Mouse (Mus musculus) layer of hippocampus, postnatal 25 days (tissue): ENCODE data around the gene Emb. TPM values are rescaled to one million over a fixed set of nuclear protein-coding genes. Genes with fewer than 3 reads are reported as not detected.

Experiments
- DNase-seq, 2 experiments: peaks; one replicate each; pipeline ENCODE4 v3.0.0; 2022; ENCODE audit warnings: mixed read lengths in 2 of 2, low spot score in 1 of 2; ENCODE audit errors: extremely low spot score in 1 of 2
- total RNA-seq, 2 experiments: library from RNA; stranded (reverse); gene quantifications; 2 replicates each; pipeline ENCODE4 v1.2.3; 2021

Gene Emb
- total RNA-seq, 2 experiments from 2014 or later: 29.8 to 31.2 TPM

DNA sequence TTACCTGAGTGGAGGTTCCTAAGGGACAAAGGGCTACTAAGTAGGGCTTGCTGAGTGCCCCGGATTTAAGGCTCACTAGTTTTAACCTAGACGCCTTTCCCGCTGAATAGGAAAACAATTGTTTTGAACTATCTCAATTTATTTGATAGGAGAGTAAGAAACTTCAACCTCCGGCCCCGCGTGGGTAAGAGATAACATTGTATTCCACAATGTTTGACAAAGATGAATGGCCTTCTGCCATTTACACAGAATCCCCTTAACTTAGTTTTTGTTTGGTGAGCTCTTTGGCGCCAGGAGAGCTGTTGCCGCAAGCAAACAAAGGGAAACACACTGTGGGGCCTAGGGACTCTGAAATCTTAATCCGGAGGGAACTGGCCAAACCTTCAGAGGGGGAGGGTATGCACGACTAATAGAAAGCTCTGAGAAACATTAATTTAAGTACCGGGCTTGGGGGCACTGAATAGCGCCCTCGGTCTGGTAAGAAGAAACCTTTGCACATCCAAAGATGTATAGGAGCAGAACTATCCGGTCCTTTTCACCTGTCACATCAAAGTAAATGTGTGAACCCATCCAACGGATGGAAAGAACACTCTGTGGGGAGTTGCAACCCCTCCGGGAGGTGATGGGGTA, 11.7 kb downstream of the Emb start:
- no peak for DNase-seq

DNA sequence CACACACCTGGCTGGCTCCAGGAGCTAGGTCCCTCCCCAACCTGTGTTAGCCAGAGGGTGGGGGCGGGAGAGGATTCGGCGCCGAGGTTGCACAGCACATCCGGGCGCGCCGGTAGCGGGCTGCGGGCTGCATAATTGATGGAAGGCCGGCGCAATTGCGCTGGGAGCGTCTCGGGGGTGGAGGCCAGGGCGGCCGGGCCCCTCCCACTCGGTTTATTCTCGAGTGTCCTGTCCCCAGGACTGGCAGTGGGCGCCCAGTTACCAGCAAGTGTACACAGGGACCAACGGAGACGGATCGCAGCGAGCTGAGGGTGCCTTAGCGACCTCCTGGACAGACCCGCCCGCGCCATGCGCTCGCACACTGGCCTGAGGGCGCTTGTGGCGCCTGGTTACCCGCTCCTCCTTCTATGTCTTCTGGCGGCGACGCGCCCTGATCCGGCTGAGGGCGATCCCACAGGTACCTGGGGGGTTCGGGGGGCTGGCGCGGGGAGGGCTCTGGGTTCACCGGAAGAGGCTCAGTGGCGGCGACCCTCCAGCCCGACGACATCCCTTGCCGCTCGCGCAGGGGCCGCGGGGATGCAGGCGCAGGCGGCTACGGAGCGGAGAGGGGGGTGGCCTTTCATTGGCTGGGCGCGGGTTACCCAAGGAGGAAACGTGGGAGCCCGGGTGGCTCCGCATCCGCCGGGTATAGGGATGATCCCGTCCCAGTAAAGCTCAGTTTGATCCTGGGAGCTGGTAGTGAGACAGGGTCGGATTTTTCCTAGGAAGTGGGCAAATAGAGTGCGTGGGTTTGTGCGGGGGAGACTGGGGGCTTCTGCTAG, 12.4 kb downstream of the Emb start, which contains the start of gene Gm17509:
TSS of gene Gm17509 (minus strand) at position 575 of the 821 bp plus-strand sequence.
- DNase-seq: peak; percentile 47 to 56

DNA sequence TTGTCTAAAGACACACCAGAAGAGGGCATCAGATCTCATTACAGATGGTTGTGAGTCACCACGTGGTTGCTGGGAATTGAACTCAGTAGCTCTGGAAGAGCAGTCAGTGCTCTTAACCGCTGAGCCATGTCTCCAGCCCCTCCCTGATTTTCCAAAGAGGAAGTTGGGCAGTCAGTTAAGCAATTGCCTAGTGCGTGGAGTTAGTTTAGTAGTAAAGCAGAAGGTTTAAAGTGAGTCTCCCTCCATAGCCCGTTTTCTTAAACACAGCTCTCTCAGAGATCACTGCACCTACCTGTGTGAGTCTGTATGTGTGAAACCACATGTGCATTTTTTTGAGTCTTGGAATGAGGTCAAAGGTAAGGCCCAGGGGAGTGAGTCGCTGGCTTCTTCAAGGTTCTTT, 14.8 kb downstream of the Emb start:
- DNase-seq: no peak

DNA sequence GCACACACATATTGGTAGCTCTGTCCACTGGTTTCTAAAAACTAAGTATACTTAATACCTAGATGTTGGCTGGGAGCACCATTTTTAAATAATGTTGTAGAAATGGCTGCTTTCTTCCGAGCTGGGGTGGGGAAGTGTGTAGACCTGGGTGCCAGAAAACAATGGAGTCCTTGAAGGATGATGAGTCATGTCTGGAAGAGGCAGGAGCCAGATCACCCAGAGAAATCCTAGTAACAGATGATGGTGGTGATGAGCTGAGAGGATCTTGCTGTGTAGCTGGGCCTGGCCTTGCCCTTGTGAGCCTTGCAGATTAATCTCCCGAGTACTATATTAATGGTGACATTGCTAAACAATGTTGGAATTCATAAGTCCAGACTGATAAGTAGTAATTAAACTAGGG, 16.6 kb downstream of the Emb start:
- no peak for DNase-seq

DNA sequence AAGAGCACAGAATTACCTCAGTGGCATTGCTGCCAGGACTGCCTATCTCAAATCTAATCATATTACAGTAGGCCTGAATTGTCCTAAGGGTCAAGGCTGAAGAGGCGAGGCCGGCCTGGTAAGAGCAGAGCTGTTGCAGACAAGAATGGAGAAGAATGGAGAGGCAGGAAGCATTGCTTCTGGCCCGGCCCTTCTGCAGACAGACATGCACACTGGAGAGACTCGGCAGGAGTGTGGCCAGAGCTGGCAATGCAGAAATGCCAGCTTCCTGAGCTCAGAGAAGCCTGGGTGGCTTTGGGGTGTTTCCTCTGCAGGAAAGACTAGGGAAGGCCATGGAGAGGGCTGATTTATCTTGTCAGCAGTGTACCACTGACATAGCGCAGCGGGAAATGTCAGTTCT, 17.2 kb downstream of the Emb start:
- DNase-seq: no peak

DNA sequence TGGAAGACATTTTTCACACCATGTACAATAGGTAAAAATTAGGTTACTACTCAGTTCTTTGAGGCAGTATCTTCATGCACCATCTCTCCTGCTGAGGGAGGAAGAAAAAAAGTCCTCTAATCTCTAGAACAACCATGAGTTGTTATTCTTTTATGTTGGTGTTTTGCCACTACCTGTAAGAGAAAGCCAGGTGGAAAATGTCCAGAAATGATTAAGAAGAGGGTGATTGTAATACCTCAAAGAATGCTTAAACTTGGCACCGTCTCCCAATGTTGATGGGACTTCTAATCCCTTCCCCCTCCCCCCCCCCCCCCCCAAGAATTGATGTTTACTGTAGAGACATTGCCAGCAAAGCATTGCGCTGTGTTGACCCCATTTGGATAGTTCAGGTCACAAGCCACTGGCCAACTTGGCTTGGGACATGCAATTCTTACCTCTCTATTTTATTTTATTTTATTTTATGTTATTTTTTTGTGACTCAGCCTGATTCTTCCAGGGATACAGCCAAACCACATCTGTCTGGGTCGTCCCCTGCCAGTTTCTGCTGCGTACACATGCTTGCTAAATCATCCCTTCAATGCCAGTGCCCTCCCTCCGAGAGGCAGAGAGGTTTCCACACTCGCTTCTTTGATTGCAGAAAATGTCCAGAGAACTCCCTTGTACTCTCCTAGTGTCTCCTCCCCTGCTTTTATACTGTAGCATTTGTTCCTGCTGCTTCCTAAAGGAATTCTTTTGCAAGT, 22.2 kb downstream of the Emb start:
- DNase-seq: no peak

DNA sequence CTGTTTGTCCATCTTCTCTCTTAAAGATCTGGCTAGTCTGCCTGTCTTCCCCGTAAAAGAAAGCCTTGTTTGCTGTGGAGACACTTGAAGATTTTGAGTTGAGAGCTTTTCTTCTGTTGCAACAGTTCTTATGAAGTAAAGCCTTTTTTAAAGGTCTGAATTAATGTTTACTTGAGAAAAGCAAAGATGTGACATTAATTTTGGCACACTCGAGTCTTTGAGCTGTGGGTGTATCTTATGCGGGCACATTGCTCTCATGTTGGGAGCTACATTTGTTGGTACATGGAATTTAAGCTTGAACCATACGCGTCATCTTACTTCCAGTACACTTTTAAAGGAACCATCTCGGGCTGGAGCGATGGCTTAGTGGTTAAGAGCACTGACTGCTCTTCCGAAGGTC, 25.5 kb downstream of the Emb start:
- no peak for DNase-seq

DNA sequence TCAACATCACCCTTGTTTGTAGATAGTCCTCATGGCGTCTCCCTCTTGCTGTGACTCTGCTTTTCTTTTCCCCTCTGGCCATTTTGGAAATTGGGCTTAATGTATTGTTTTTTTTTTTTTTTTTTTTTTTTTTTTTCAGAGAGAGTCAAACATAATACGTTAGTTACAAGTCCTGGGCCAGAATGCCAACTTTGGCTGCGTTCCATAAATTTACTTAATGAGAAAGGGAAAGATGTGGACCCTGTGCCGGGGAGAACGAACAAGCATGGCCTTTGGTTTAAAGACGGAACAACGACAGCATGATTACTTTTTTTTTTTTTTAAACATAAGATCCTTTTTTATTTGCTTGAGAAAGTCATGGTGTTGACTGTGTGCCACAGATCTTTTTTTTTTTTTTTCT, 26.1 kb downstream of the Emb start:
- DNase-seq: no peak

DNA sequence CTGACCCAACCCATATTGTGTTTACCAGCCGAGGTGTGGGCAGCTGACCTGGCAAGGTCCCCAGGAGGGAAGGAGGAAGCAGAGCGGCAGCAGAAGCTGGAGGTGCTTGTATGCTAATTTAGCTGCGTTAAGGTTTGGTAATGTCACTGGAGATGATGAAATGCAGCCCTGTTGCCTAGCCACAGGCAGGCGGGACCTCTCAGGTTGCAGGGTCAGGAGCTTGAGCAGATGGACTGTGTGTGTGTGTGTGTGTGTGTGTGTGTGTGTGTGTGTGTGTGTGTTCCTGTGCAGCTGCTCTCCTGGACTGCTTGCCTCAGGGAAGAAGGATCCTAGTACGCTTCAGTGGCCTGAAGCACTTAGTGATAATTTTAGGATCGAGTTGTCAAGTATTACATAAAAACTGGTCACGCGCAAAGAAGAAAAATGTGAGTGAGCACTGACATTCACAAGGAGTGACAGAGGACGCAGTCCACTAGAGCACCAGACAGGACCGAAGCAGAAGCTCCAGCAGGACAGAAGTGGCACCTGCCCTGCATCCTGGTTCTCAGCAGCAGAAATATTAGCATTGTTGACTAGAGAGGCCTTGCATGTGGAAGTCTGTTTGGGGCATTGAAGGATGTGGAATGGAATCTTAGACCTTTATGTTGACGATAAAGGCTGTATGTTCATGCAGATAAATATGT, 27.3 kb downstream of the Emb start:
- DNase-seq: no peak

DNA sequence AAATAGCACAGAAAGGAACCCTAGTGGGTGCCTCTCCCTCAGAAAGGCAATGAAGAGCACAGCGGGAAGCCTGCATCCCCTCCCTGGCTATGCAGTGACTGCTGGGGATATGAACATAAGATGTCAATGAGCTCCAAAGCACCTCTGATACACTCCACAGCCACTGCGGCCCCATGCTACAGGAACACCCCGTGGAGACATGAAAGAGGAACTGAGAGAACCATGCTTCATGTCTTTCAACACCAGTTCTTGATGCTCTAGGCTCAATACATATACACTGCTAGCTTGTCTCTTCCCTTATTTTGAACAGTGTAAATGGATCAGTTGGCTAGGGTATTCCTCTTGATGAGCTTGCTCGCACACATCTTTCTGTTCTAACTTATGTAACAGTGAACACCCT, 28.8 kb downstream of the Emb start:
- no peak for DNase-seq

DNA sequence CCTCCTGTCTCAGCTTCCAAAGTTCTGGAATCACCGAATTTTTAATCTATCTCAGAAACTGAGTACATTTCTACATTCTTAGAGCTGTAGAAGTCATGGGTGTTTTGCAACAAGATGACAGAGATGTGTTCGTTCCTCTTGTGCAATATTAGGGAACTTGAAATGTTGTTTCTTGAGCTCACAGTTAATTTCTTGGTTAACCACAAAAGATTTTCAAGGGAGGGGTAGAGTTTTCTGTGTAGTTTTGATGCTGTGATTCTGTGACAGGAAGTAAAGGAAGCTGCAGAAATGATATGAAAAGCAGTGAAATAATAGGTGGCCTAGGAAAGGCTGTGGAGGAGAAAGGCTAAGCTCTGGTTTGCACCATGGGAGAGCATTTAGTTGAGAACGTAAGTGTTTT, 33.7 kb downstream of the Emb start:
- DNase-seq: no peak

DNA sequence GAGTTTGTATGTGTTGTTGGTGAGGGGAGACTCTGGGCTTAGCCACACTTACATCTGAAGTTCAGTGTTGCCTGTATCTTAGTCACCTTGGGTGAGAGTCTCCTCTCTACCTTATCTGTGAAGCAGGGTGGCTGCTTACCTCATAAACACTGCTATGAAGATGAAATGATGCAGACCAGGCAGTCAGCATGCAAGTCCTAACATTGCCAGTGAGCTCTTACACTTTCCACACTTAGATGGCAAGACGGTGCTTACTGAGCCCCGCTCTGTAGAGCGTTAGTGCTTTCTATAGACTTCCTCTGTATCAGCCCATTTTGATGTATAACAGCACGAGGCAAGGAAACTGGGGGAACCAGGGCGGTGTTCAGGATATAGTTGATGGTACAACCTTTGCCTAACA, 34.3 kb downstream of the Emb start:
- DNase-seq: no peak

DNA sequence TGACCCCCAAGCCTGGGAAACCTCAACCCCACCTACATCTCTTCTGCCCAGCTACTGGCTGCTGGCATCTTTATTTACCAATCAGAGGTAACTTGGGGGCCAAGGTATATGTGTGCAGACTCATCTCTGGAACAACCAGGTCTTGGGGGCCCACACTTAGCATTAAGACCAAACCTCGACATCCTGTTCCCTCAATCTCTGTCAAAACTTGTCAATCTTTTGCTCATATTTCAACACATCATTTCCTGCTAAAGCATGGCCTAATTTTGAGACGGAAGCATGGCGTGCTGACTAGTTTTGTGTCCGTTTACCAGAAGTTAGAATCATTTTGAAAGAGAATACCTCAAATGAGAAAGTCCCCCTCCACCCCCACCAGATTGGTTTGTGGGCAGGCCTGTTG, 52.4 kb downstream of the Emb start:
- no peak for DNase-seq

DNA sequence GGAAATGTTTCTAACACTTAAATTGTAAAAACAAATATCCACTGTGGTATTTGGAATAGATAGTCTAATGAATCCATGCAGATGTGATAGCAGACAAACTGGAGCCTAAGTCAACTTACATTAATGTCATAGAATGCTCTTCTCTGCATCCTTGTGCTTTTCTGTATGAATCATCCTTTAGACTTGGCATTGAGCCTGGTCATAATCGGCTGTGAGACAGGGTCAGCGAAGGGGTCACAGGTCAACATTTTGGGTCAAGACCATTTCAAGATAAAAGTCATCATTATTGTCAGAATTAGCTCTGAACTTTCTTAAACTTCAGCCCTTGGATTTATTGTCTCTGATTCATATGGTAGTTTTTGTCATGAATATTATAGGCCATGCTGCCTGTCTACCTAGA, 57.8 kb downstream of the Emb start:
- no peak for DNase-seq

DNA sequence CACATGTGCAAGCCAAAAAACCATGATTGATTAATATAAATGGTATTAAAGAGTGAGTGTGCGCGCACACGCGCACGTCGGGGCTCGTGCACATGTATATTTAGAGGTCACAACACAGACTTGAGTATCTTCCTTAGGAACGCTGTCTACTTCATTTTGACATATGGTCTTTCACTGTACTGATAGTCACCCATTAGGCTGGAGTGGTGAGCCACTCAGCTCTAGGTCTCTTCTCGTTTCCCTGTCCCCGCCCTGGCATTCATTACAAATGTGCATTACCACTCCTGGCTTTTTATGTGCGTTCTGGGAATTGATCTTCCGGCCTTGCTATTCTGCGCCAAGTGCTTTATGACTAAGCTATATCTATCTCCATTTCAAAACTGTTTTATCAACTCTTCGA, 59.6 kb downstream of the Emb start:
- DNase-seq: no peak

DNA sequence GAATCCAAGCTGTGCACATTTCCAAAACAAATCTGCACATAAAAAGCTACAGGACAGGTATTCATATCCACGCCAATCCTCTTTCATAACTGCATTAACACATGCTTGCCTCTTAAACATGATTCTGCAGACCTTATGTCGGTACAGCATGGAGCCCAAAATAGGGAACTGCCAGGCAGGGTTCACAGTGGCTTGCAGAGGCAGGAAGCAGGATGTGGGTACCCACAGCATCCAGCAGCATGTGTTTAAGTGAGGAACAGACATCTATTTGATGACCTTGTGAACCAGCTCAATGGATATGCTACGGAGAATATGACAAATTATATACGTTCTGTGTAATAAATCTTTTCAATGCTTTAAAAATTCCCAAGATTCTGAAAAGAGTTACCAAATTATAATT, 75.7 kb downstream of the Emb start:
- DNase-seq: no peak

DNA sequence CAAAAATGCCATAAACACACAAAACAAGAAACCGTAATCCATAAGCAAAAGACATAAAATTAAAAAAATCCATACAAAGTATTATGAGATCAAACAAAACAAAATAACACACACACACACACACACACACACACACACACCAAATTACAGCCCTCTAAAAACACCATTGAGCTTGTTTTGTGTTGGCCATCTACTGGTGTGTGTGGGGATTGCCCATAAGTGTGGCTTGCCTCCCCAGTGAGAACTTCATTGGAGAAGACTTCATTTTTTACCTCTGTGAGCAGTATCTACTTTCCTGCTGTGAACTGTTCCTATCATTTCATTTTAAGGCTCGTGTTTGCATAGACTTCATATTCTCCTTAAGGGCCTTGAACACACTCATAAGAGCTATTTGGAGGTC, 78.6 kb downstream of the Emb start:
- DNase-seq: no peak

DNA sequence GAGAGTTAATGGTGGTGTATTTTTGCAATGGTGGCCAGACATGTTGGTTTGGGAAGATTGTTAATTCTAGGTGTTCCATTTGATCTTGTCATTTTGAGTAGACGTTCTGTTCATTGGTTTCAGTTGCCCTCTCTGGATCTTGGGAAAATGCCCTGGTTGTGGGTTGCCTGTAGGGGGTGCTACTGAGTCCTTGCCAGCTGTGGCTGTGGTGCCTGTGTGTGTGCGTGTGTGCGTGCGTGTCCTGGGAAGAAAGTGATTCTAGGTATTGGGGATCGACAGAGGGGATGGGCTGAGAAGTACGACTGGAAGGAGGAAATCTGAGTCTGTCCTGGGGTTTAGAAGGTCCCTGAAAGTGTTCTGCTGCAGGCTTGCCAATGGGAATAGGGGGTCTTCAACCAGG, 79.1 kb downstream of the Emb start:
- no peak for DNase-seq

DNA sequence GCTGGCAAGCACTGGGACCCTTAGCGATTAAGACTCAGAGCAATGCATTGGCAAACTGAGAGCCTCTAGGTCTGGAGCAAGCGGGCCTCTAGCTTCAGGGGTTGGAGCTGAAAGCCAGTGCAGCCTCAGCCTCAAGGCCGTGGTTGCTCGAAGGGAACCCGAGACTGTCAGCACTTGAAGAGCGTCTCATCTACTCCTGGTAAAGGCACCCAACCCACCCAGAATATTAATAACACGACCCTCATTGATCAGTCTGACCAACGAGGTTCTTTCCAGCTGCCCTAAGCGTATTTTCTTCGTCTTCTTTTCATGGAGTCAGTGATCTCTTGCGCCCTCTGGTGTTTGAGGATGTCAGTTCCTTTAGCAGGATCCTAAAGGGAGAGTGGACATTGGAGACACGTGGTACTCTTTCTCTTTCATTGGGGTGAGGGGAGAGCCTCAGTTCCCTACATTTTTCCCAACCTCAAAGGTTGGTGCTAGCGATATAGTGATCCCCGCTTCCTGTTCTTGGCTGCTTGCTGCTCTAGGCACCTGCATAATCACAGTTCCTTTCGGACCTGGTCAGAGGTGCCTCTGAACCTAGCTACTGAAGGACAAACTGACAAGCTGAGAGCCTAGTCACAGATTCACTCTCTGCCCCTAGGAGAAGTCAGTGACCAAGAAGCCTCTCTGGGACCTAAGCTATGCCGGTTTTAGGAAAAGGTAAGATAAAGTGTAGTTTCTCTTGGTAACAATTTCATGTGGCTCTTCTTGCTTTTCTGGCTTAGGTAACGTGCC, 81.3 kb downstream of the Emb start:
- DNase-seq: peak; percentile 54 to 87
